Comparison of ENCODE assay signal across 8 mouse cellular contexts in the genomic region with DNA sequence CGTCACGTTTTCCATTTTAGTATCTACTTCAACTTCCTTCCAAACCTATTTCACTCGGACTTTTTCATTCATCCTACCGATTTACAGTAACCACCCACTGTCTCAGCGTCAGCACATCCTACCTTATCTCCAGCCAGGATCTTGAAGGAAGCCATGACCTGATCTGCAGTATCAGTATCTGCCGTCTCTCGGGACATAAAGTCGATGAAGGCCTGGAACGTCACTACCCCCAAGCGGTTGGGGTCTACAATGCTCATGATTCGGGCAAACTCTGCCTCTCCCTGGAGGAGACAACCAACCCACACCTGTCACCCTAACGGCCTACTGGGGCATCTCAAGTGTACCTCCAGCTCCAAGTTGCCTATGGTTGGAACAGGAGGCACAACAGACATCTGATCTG. TPM values are rescaled to one million over a fixed set of nuclear protein-coding genes. Genes with fewer than 3 reads are reported as not detected.
DNase-seq lines count a peak whose midpoint lies in the region; ATAC-seq and TF ChIP-seq lines count a peak whose summit lies in the region.

No protein-coding gene starts in this region.

- no peak for TF ChIP-seq CTCF in bone marrow macrophage, adult 2 months (IDR thresholded peaks at IDR 0.05; ENCODE audit: low read depth, low read length)

- WGBS in kidney, embryonic 15.5 days, result 58% methylated on average over 12 of the region's 12 CpGs
- WGBS in hindbrain, embryonic 12.5 days, result 61% methylated on average over 12 of the region's 12 CpGs
- 57% methylated on average over 12 of the region's 12 CpGs for WGBS in midbrain, embryonic 14.5 days

- peak overlapping the region; percentile 29; the same call in 1 of the 2 replicates for H3K27ac ChIP-seq in kidney, embryonic 15.5 days
- no peak overlapping the region for H3K27ac ChIP-seq in bone marrow macrophage, adult 2 months (ENCODE audit: insufficient read depth, low read depth, low read length)
- no peak overlapping the region for H3K27ac ChIP-seq in hindbrain, embryonic 12.5 days
- peak overlapping the region; percentile 89; the same call in 1 of the 2 replicates for H3K27ac ChIP-seq in midbrain, embryonic 14.5 days (replicated peaks; ENCODE audit: low read depth, low read length)

- H3K9ac ChIP-seq in kidney, embryonic 15.5 days, result no peak overlapping the region
- H3K9ac ChIP-seq in hindbrain, embryonic 12.5 days, result no peak overlapping the region
- H3K9ac ChIP-seq in midbrain, embryonic 14.5 days (replicated peaks; ENCODE audit: low read length), result no peak overlapping the region

- ATAC-seq in kidney, embryonic 15.5 days (replicated peaks; ENCODE audit: low FRiP score), result no peak
- 0 out of 2 replicates have a peak, but pooled peaks have one; percentile 27 for ATAC-seq in hindbrain, embryonic 12.5 days (ENCODE audit: low FRiP score)
- ATAC-seq in midbrain, embryonic 14.5 days (ENCODE audit: low FRiP score, low TSS enrichment), result no peak

- H3K36me3 ChIP-seq in kidney, embryonic 15.5 days, result peaks cover 73% of the 10 kb centered on the region
- peaks cover 21% of the 10 kb centered on the region for H3K36me3 ChIP-seq in hindbrain, embryonic 12.5 days
- H3K36me3 ChIP-seq in midbrain, embryonic 14.5 days (ENCODE audit: control insufficient read depth, insufficient read depth, low read length), result peaks cover 17% of the 10 kb centered on the region

- no peak for TF ChIP-seq POLR2A in bone marrow macrophage, adult 2 months (IDR thresholded peaks at IDR 0.05; ENCODE audit: borderline replicate concordance, low read depth, low read length)

- H3K27me3 ChIP-seq in kidney, embryonic 15.5 days, result no peaks in the 10 kb centered on the region
- no peaks in the 10 kb centered on the region for H3K27me3 ChIP-seq in hindbrain, embryonic 12.5 days
- no peaks in the 10 kb centered on the region for H3K27me3 ChIP-seq in midbrain, embryonic 14.5 days (ENCODE audit: control insufficient read depth, insufficient read depth, low read length)

- H3K4me2 ChIP-seq in kidney, embryonic 15.5 days, result peak overlapping the region; percentile 51
- peak overlapping the region; percentile 45 for H3K4me2 ChIP-seq in hindbrain, embryonic 12.5 days (replicated peaks)
- H3K4me2 ChIP-seq in midbrain, embryonic 14.5 days (ENCODE audit: low read length), result peak overlapping the region; percentile 47

- no peaks in the 10 kb centered on the region for H3K9me3 ChIP-seq in kidney, embryonic 15.5 days (replicated peaks)
- H3K9me3 ChIP-seq in hindbrain, embryonic 12.5 days (replicated peaks), result no peaks in the 10 kb centered on the region
- H3K9me3 ChIP-seq in midbrain, embryonic 14.5 days (ENCODE audit: control insufficient read depth, low read length), result no peaks in the 10 kb centered on the region

- H3K4me3 ChIP-seq in kidney, embryonic 15.5 days (replicated peaks), result peak overlapping the region; percentile 69
- H3K4me3 ChIP-seq in bone marrow macrophage, adult 2 months (ENCODE audit: insufficient read depth, low read length), result peak overlapping the region; percentile 21
- H3K4me3 ChIP-seq in hindbrain, embryonic 12.5 days, result peak overlapping the region; percentile 62
- peak overlapping the region; percentile 52 for H3K4me3 ChIP-seq in midbrain, embryonic 14.5 days (replicated peaks; ENCODE audit: low read depth, low read length)

- H3K4me1 ChIP-seq in kidney, embryonic 15.5 days, result peaks cover 4% of the 10 kb centered on the region; the same call in 1 of the 2 replicates
- H3K4me1 ChIP-seq in bone marrow macrophage, adult 2 months (ENCODE audit: control insufficient read depth, insufficient read depth, low read length), result 0 out of 2 replicates have a peak, but pooled peaks cover 3% of the 10 kb centered on the region
- no peaks in the 10 kb centered on the region for H3K4me1 ChIP-seq in hindbrain, embryonic 12.5 days
- H3K4me1 ChIP-seq in midbrain, embryonic 14.5 days (ENCODE audit: control insufficient read depth, insufficient read depth, low read length), result no peaks in the 10 kb centered on the region

- no peak for DNase-seq in kidney, adult 8-10 months
- DNase-seq in midbrain, embryonic 14.5 days, result no peak
- no peak for DNase-seq in layer of hippocampus, postnatal 36 days
- no peak for DNase-seq in urinary bladder, postnatal 25 days (ENCODE audit: low spot score)
- DNase-seq in layer of hippocampus, adult 9-10 months (ENCODE audit: low spot score), result no peak

RNA-seq across cellular contexts. Expression of a gene that starts 55.9 kb away (rescaled TPM):
- 136 and 154 TPM in 2 replicates for polyA plus RNA-seq in kidney, embryonic 15.5 days (2015; fragmentation: Nextera tagmentation; extraction: Ambion mirVana)
- polyA plus RNA-seq in bone marrow macrophage, adult 2 months (2012; ENCODE audit: insufficient read depth, insufficient read length, missing spikeins), result 265 and 268 TPM in 2 replicates
- 87.2 and 92.3 TPM in 2 replicates for polyA plus RNA-seq in hindbrain, embryonic 12.5 days (2016; fragmentation: Nextera tagmentation; extraction: Ambion mirVana)
- polyA plus RNA-seq in midbrain, embryonic 14.5 days (2014; fragmentation: Nextera tagmentation; extraction: Ambion mirVana), result 32.3 and 52.3 TPM in 2 replicates
- 10 to 100 TPM; 32.1 to 39.1 TPM for total RNA-seq in layer of hippocampus, postnatal 36 days (2021)

Comparison
In these comparisons a context has a peak if more than half of its experiments do, and no peak if none do; other contexts are left out.
1. H3K27ac ChIP-seq: peak in kidney, embryonic 15.5 days (single experiment) and midbrain, embryonic 14.5 days (single experiment); none in bone marrow macrophage, adult 2 months (single experiment) and hindbrain, embryonic 12.5 days (single experiment).
2. Peak in every context shown above with its lines, with median percentiles within 50 percentile points of each other: H3K4me2 ChIP-seq and H3K4me3 ChIP-seq.